Mouse (Mus musculus) intestine, embryonic 16.5 days (tissue): ENCODE measurements around the gene Gm26602. TPM values are rescaled to one million over a fixed set of nuclear protein-coding genes. Genes with fewer than 3 reads are reported as not detected.

Experiments
- ATAC-seq: fragments of 200-750 bp; cut with Nextera tagmentation; 2 replicates; pipeline ENCODE4 v1.8.0; 2017; ENCODE audit warnings: moderate TSS enrichment, moderate library complexity
- H3K27ac ChIP-seq: fragments of 300-500 bp; sonication (generic); 2 replicates; pipeline ENCODE4 v1.5.1; 2014; ENCODE audit warnings: mild to moderate bottlenecking, low read length
- H3K27me3 ChIP-seq: fragments of 300-500 bp; sonication (generic); replicated peaks from 2 replicates; pipeline ENCODE4 v1.6.1; 2014; ENCODE audit warnings: low read length, control low read depth, mixed read lengths; ENCODE audit not compliant: control insufficient read depth, insufficient read depth
- H3K36me3 ChIP-seq: fragments of 300-500 bp; sonication (generic); 2 replicates; pipeline ENCODE4 v1.6.1; 2014; ENCODE audit warnings: low read length, control low read depth; ENCODE audit not compliant: control insufficient read depth, insufficient read depth
- H3K4me1 ChIP-seq: fragments of 300-500 bp; sonication (generic); 2 replicates; pipeline ENCODE4 v1.6.1; 2014; ENCODE audit warnings: low read length, control low read depth, mixed read lengths; ENCODE audit not compliant: control insufficient read depth, insufficient read depth
- H3K4me2 ChIP-seq: fragments of 300-500 bp; sonication (generic); 2 replicates; pipeline ENCODE4 v1.6.1; 2014; ENCODE audit warnings: low read depth, low read length, control low read depth
- H3K4me3 ChIP-seq: fragments of 300-500 bp; sonication (generic); 2 replicates; pipeline ENCODE4 v1.5.1; 2014; ENCODE audit warnings: mild to moderate bottlenecking, low read length
- H3K9ac ChIP-seq: fragments of 300-500 bp; sonication (generic); 2 replicates; pipeline ENCODE4 v1.6.1; 2014; ENCODE audit warnings: low read depth, low read length
- H3K9me3 ChIP-seq: fragments of 300-500 bp; sonication (generic); 2 replicates; pipeline ENCODE4 v1.6.1; 2016; ENCODE audit warnings: low read length, control low read depth; ENCODE audit not compliant: control insufficient read depth
- WGBS: fragments of 180-500 bp; shearing (Covaris S2); extraction: QIAGEN DNeasy Blood & Tissue Kit; methylation state at CpG from one replicate; pipeline ENCODE4 v1.1.7; 2014; 5-methylcytosine and 5-hydroxymethylcytosine counted together
- polyA plus RNA-seq: library from polyadenylated mRNA; unstranded; fragments of >200 nt; fragmentation: Nextera tagmentation; extraction: Ambion mirVana; gene quantifications from 2 replicates; pipeline ENCODE4 v1.2.1, GENCODE M21; 2015

Gm26602 gene
- polyA plus RNA-seq, 1 experiment from 2014 or later: 2.1 TPM

GRCm38 (mm10) chr10:79920056-79920890 lies 9.6 kb downstream of the Gm26602 start:
- peaks cover 40% of the 10 kb centered on the region for H3K4me1 ChIP-seq
- H3K27ac ChIP-seq: no peak overlapping the region
- H3K9ac ChIP-seq: no peak overlapping the region
- peak overlapping the region; percentile 67; the same call in 1 of the 2 replicates for H3K4me2 ChIP-seq
- H3K36me3 ChIP-seq: no peaks in the 10 kb centered on the region
- H3K27me3 ChIP-seq: peaks cover 48% of the 10 kb centered on the region
- ATAC-seq: no peak
- H3K9me3 ChIP-seq: no peaks in the 10 kb centered on the region
- no peak overlapping the region for H3K4me3 ChIP-seq
- WGBS: 22% methylated on average over 26 of the region's 26 CpGs

- H3K4me1 ChIP-seq: peaks cover 39% of the 10 kb centered on the region
- H3K9ac ChIP-seq: peak within 1 kb of the TSS; percentile 58
Observed at GRCm38 (mm10) chr10:79920958-79921535, 10.4 kb downstream of the Gm26602 start, which contains the start of gene R3hdm4. Gene R3hdm4 (minus strand): TSS chr10:79921208.

GRCm38 (mm10) chr10:79921572-79921971 lies 10.9 kb downstream of the Gm26602 start:
- H3K4me1 ChIP-seq: peaks cover 40% of the 10 kb centered on the region
- H3K9me3 ChIP-seq: no peaks in the 10 kb centered on the region
- WGBS: 2% methylated on average over 34 of the region's 34 CpGs
- peak overlapping the region; percentile 67 for H3K4me2 ChIP-seq
- H3K27ac ChIP-seq: no peak overlapping the region
- H3K4me3 ChIP-seq: peak overlapping the region; percentile 37
- ATAC-seq: no peak
- H3K36me3 ChIP-seq: no peaks in the 10 kb centered on the region
- peak overlapping the region; percentile 58 for H3K9ac ChIP-seq
- H3K27me3 ChIP-seq: peaks cover 48% of the 10 kb centered on the region

More at GRCm38 (mm10) chr10:79920958-79921535, 10.4 kb downstream of the Gm26602 start, which contains the start of gene R3hdm4:
- no peaks in the 10 kb centered on the region for H3K9me3 ChIP-seq
- H3K4me2 ChIP-seq: peak within 1 kb of the TSS; percentile 67
- ATAC-seq: 0 out of 2 replicates have a peak, but pooled peaks have one; percentile 14
- H3K36me3 ChIP-seq: no peaks in the 10 kb centered on the region
- H3K27me3 ChIP-seq: peaks cover 48% of the 10 kb centered on the region
- H3K4me3 ChIP-seq: peak within 1 kb of the TSS; percentile 37
- 4% methylated on average over 41 of the region's 41 CpGs for WGBS
- H3K27ac ChIP-seq: no peak within 1 kb of the TSS

GRCm38 (mm10) chr10:79924998-79925784 lies 14.5 kb downstream of the Gm26602 start:
- Histone ChIP-seq H3K27ac (peak overlapping the region; percentile 90), H3K4me3 (no peak overlapping the region; the same call in 1 of the 2 replicates)
- 14% methylated on average over 29 of the region's 29 CpGs for WGBS

GRCm38 (mm10) chr10:79925785-79926490 lies 15.3 kb downstream of the Gm26602 start:
- Histone ChIP-seq H3K9ac (peak overlapping the region; percentile 100), H3K27me3 (peaks cover 17% of the 10 kb centered on the region), H3K4me2 (peak overlapping the region; percentile 86), H3K4me1 (peaks cover 41% of the 10 kb centered on the region), H3K36me3 (peaks cover 4% of the 10 kb centered on the region; the same call in 1 of the 2 replicates), H3K27ac (peak overlapping the region; percentile 90), H3K4me3 (peak overlapping the region; percentile 99), H3K9me3 (no peaks in the 10 kb centered on the region)
- peak; percentile 12 for ATAC-seq
- 6% methylated on average over 14 of the region's 15 CpGs for WGBS

More at GRCm38 (mm10) chr10:79924998-79925784, 14.5 kb downstream of the Gm26602 start:
- Histone ChIP-seq H3K9ac (peak overlapping the region; percentile 100; the same call in 1 of the 2 replicates), H3K9me3 (no peaks in the 10 kb centered on the region), H3K4me1 (peaks cover 40% of the 10 kb centered on the region), H3K27me3 (peaks cover 24% of the 10 kb centered on the region), H3K36me3 (no peaks in the 10 kb centered on the region), H3K4me2 (0 out of 2 replicates have a peak overlapping the region, but pooled peaks have one; percentile 86)
- no peak for ATAC-seq

- H3K4me1 ChIP-seq: peaks cover 41% of the 10 kb centered on the region
- H3K9ac ChIP-seq: peak within 1 kb of the TSS; percentile 100
- no peaks in the 10 kb centered on the region for H3K9me3 ChIP-seq
- peak within 1 kb of the TSS; percentile 99 for H3K4me3 ChIP-seq
- H3K4me2 ChIP-seq: peak within 1 kb of the TSS; percentile 86
- under 1% methylated on average over 63 of the region's 63 CpGs for WGBS
- peaks cover 9% of the 10 kb centered on the region for H3K27me3 ChIP-seq
- ATAC-seq: peak; percentile 79
- peaks cover 10% of the 10 kb centered on the region; the same call in 1 of the 2 replicates for H3K36me3 ChIP-seq
- peak within 1 kb of the TSS; percentile 99 for H3K27ac ChIP-seq
Observed at GRCm38 (mm10) chr10:79926491-79927323, 16.1 kb downstream of the Gm26602 start, which contains the start of gene Arid3a. Gene Arid3a (plus strand): TSS chr10:79927043.

GRCm38 (mm10) chr10:79927324-79928029 lies 16.8 kb downstream of the Gm26602 start:
- Histone ChIP-seq H3K4me1 (peaks cover 47% of the 10 kb centered on the region), H3K27ac (peak overlapping the region; percentile 99), H3K27me3 (peaks cover 2% of the 10 kb centered on the region), H3K4me2 (peak overlapping the region; percentile 83), H3K9me3 (no peaks in the 10 kb centered on the region), H3K4me3 (peak overlapping the region; percentile 99), H3K36me3 (peaks cover 17% of the 10 kb centered on the region; the same call in 1 of the 2 replicates), H3K9ac (peak overlapping the region; percentile 100)
- ATAC-seq: peak; percentile 49
- under 1% methylated on average over 54 of the region's 54 CpGs for WGBS
